Mouse (Mus musculus) stomach, postnatal 0 days (tissue): ENCODE measurements around the gene Rab15. TPM values are rescaled to one million over a fixed set of nuclear protein-coding genes. Genes with fewer than 3 reads are reported as not detected.

ENCODE experiments used
- ATAC-seq: fragments of 200-750 bp; cut with Nextera tagmentation; 2 replicates; pipeline ENCODE4 v1.8.0; 2017; ENCODE audit not compliant: low FRiP score, low TSS enrichment
- DNase-seq: peaks from one replicate; pipeline ENCODE4 v3.0.0-alpha.2; 2016; ENCODE audit warnings: low spot score
- H3K27ac ChIP-seq: fragments of 300-500 bp; sonication (generic); replicated peaks from 2 replicates; pipeline ENCODE4 v1.5.1; 2014; ENCODE audit warnings: mild to moderate bottlenecking, control low read depth
- H3K27me3 ChIP-seq: fragments of 300-500 bp; sonication (generic); 2 replicates; pipeline ENCODE4 v1.6.1; 2014; ENCODE audit warnings: low read length; ENCODE audit not compliant: control insufficient read depth, insufficient read depth
- H3K36me3 ChIP-seq: fragments of 300-500 bp; sonication (generic); 2 replicates; pipeline ENCODE4 v1.6.1; 2014; ENCODE audit warnings: low read length, mixed read lengths; ENCODE audit not compliant: control insufficient read depth, insufficient read depth
- H3K4me1 ChIP-seq: fragments of 300-500 bp; sonication (generic); replicated peaks from 2 replicates; pipeline ENCODE4 v1.6.1; 2014; ENCODE audit warnings: antibody characterized with exemption; ENCODE audit not compliant: control insufficient read depth, insufficient read depth
- H3K4me2 ChIP-seq: fragments of 300-500 bp; sonication (generic); replicated peaks from 2 replicates; pipeline ENCODE4 v1.6.1; 2014; ENCODE audit warnings: low read depth, mild to moderate bottlenecking, control low read depth, moderate library complexity
- H3K4me3 ChIP-seq: fragments of 300-500 bp; sonication (generic); 2 replicates; pipeline ENCODE4 v1.5.1; 2014; ENCODE audit warnings: low read depth, low read length, control low read depth
- H3K9ac ChIP-seq: fragments of 300-500 bp; sonication (generic); 2 replicates; pipeline ENCODE4 v1.6.1; 2014; ENCODE audit warnings: mild to moderate bottlenecking, low read length, control low read depth, mixed read lengths
- H3K9me3 ChIP-seq: fragments of 300-500 bp; sonication (generic); 2 replicates; pipeline ENCODE4 v1.6.1; 2016; ENCODE audit warnings: low read length; ENCODE audit not compliant: control insufficient read depth
- CTCF ChIP-seq: IDR thresholded peaks from 2 replicates; pipeline ENCODE4 v1.5.1; 2016; ENCODE audit warnings: antibody characterized with exemption, low read depth, mild to moderate bottlenecking, moderate library complexity
- EP300 ChIP-seq: optimal IDR thresholded peaks from 2 replicates; pipeline ENCODE3; 2016; ENCODE audit warnings: antibody characterized with exemption
- WGBS: fragments of 180-500 bp; shearing (Covaris S2); extraction: QIAGEN DNeasy Blood & Tissue Kit; methylation state at CpG from one replicate; pipeline ENCODE4 v1.1.7; 2014; 5-methylcytosine and 5-hydroxymethylcytosine counted together
- polyA plus RNA-seq: library from polyadenylated mRNA; unstranded; fragments of >200 nt; fragmentation: Nextera tagmentation; extraction: Ambion mirVana; gene quantifications from 2 replicates; pipeline ENCODE4 v1.2.1, GENCODE M21; 2015

The Rab15 gene
- polyA plus RNA-seq, 1 experiment from 2014 or later: 24.0 TPM

DNA sequence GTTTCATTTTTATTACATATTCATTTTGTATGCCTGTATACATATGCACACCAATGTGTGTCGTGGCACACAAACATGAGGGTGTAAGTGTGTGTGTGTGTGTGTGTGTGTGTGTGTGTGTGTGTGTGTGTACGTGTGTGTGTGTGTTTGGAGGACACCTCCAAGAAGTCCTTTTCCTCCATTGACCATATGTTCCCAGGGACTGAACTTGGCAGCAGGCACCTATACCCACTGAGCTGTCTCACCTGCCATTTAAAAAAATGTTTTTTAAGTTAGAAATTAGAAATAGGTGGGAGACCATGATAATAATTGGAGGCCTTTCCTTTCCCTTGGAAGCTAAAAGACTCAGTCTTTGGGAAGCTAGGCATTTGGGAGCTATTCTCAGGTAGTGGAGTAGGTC lies 8.6 kb downstream of the Rab15 start:
- Histone ChIP-seq H3K4me3 (no peak overlapping the region), H3K9ac (no peak overlapping the region), H3K4me2 (no peak overlapping the region), H3K9me3 (no peaks in the 10 kb centered on the region), H3K4me1 (no peaks in the 10 kb centered on the region), H3K27me3 (no peaks in the 10 kb centered on the region), H3K36me3 (no peaks in the 10 kb centered on the region), H3K27ac (no peak overlapping the region)
- 85% methylated on average over 2 of the region's 2 CpGs for WGBS
- ATAC-seq: no peak
- TF ChIP-seq EP300 (no peak), CTCF (no peak)
- DNase-seq: no peak

DNA sequence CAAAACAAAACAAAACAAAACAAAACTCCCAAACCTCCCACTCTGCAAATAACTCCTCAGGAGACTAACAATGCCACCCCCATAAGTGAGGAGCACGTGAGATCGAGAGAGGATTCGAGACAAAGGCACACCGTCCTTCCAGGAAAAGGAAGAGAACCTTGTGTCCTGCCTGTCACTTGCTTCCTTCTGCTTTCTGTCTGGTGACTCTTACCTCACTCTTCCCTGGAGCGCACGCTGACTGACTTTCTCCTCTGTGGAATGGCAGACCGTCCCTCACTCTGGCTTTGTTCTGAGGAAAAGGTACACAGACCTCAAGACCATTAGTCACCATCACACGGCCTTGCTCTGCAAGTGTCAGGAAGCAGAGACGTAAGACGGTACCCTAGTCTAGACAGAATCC lies 9.2 kb downstream of the Rab15 start:
- H3K9ac ChIP-seq: no peak overlapping the region

DNA sequence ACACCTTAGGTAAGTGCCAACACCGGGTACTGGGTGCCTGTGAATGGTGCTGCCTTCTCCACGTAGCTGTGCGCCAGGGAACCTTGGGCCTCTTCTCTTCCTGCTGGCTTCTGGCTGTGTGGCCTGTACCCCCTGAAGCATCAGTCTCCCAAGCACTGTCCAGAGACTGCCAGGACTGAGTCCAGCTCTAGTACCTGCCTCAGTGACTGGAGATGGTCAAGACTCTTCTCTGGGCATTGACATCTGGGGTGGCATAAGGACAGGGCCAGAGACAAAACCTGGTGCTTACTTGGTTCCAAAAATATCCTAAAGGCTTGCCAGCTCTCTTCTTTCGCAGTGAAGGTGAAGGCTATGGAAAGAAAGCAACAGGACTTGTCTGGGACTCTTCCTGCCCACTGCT lies 11.7 kb downstream of the Rab15 start:
- Histone ChIP-seq H3K36me3 (no peaks in the 10 kb centered on the region), H3K27me3 (no peaks in the 10 kb centered on the region), H3K9ac (no peak overlapping the region), H3K9me3 (no peaks in the 10 kb centered on the region), H3K4me3 (no peak overlapping the region), H3K4me2 (no peak overlapping the region), H3K4me1 (no peaks in the 10 kb centered on the region), H3K27ac (no peak overlapping the region)
- DNase-seq (no peak), ATAC-seq (no peak)
- TF ChIP-seq EP300: no peak
- no peak for TF ChIP-seq CTCF
- WGBS: 92% methylated on average over 4 of the region's 4 CpGs

More for the DNA sequence above, 9.2 kb downstream of the Rab15 start:
- no peak overlapping the region for H3K4me2 ChIP-seq
- H3K27me3 ChIP-seq: no peaks in the 10 kb centered on the region
- DNase-seq (no peak), ATAC-seq (no peak)
- 49% methylated on average over 10 of the region's 10 CpGs for WGBS
- H3K27ac ChIP-seq: no peak overlapping the region
- H3K4me3 ChIP-seq: no peak overlapping the region
- H3K36me3 ChIP-seq: no peaks in the 10 kb centered on the region
- no peaks in the 10 kb centered on the region for H3K9me3 ChIP-seq
- H3K4me1 ChIP-seq: no peaks in the 10 kb centered on the region
- no peak for TF ChIP-seq CTCF
- no peak for TF ChIP-seq EP300

DNA sequence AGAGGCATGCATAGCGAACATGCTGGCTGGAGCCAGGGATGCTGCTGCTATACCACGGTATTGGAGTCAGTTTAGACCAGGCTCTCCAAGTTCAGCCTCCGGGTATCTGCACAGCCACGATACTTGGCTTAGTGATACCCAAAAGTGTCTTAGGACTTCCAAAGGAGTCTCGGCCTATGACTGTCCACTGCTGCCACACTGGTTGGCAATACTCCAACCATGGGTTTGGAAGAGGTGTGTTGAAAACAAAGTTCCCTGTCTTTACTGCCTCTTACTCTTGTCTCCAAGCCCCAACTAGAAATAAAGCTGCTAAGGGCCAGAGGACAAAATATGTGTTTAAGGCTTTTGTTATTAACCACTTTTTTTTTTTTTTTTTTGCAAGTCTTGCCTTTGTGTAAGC lies 12.2 kb downstream of the Rab15 start:
- Histone ChIP-seq H3K4me3 (no peak overlapping the region), H3K36me3 (no peaks in the 10 kb centered on the region), H3K9me3 (no peaks in the 10 kb centered on the region), H3K4me1 (no peaks in the 10 kb centered on the region), H3K27ac (no peak overlapping the region), H3K4me2 (no peak overlapping the region), H3K9ac (no peak overlapping the region), H3K27me3 (no peaks in the 10 kb centered on the region)
- TF ChIP-seq CTCF (no peak), EP300 (no peak)
- 84% methylated on average over 5 of the region's 5 CpGs for WGBS
- ATAC-seq (no peak), DNase-seq (no peak)

DNA sequence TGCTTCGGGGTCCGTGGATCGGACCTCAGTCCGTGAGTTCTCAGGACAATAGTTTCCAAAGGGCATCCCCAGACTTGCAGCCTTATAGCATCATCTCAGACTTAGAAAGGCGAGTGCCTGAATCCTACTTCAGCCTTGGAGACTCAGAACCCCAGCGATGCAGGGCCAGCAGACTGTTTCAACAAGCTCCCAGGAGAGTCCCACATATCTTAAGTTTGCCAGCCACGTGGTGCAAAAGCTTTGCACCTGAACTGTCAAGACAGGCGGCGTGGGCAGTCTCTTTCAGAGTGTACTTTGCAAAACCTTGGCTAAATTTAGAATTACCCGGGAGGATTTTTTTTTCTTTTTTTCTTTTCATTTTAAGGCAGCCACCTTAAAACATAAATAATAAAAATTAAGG lies 14.9 kb downstream of the Rab15 start:
- no peak for DNase-seq
- H3K36me3 ChIP-seq: no peaks in the 10 kb centered on the region
- no peak overlapping the region for H3K27ac ChIP-seq
- H3K4me2 ChIP-seq: no peak overlapping the region
- no peaks in the 10 kb centered on the region for H3K4me1 ChIP-seq
- no peaks in the 10 kb centered on the region for H3K9me3 ChIP-seq
- no peak overlapping the region for H3K4me3 ChIP-seq
- H3K9ac ChIP-seq: no peak overlapping the region
- no peak for ATAC-seq
- WGBS: 73% methylated on average over 10 of the region's 10 CpGs
- H3K27me3 ChIP-seq: no peaks in the 10 kb centered on the region
- TF ChIP-seq EP300 (no peak), CTCF (no peak)

DNA sequence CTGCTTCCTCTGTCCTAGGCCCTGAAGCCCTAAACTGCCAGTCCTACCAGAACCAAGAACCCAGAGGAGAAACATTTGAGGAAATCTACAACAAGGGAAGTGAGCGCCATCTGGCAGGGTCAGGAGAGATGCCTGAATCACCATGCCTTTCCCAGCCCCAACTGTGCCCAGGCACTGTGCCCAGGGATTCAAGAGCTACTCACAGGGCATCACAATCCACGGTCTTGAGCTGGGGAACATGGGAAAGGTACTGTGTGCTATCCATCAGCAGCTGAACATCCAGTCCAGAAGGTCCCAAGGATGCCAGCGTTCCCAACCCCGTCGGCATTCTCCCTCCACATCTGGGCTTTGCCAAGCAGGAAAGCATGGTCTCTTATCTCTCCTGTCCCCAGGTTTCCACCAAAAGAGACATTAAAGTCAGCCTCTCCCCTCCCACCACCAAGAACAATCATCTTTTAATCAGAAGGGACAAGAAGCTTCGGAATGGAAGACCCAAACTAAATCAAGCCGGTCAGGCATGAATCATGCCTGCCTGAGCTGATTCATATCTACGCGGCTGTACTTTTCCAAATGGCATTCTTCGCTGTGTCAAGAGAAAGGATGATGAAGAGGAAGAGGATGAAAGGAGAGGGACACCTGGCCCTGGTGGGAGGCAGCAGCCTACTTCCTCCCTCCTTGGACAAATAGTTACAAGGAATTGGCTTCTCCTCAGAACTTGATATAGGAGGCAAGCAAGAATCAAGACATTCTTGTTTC lies 17.5 kb downstream of the Rab15 start:
- Histone ChIP-seq H3K9ac (no peak overlapping the region), H3K27me3 (no peaks in the 10 kb centered on the region), H3K9me3 (no peaks in the 10 kb centered on the region), H3K4me1 (no peaks in the 10 kb centered on the region), H3K4me3 (no peak overlapping the region), H3K4me2 (no peak overlapping the region), H3K36me3 (no peaks in the 10 kb centered on the region), H3K27ac (no peak overlapping the region)
- TF ChIP-seq EP300: no peak
- no peak for TF ChIP-seq CTCF
- ATAC-seq: no peak
- 72% methylated on average over 10 of the region's 10 CpGs for WGBS
- DNase-seq: no peak
